Mouse (Mus musculus): ENCODE data around the gene Arl15.

Gene Arl15

DNA sequence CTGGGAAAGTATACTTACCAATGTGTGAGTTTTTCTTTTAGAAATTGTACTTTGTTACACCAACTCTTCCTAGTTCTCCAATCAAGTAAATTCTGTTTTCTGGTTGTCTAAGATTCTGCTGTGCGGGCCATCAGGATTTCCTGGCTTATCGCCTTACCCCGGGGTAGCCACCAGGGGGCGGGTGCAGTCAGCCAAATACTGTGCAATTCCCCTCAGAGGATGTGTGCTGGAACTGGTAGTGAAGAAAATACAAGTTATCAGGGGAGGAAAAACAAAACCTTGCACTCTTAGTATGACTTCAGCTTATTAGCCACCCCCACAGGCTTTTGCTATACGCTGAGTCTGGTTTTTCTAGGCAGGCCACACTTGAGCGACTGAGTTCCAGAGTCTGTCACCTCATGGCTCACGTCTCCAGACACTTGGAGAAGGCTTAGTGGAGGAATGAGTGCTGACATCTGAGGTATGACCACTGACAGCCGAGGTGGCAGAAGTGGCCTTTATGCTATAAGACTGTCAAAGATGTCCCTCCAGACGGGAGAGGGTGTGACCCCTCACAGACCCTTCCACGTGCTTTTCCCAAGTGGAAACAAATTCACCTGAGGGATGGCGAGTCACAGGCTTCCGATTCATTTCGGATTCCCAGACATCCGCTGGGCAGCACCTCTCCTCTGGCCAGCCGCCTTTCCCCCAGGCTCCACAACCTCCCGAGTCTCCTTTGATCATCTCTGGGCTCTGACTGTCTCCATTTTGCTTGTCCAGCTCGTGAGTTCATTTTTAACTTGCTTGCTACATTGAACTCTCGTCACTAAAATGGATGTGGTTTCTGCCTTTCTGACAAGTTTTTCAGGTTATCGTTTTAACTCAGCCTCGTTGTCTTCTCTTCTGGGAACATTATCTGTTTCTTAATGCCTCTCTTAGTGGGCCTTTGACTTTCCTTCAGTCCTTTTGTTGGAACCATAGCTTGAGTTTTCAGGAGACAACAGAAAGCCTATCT lies 75.2 kb downstream of the Arl15 start:
- peak; percentile 55 to 83 for DNase-seq (ENCODE audit: low spot score in 2 of 2)

DNA sequence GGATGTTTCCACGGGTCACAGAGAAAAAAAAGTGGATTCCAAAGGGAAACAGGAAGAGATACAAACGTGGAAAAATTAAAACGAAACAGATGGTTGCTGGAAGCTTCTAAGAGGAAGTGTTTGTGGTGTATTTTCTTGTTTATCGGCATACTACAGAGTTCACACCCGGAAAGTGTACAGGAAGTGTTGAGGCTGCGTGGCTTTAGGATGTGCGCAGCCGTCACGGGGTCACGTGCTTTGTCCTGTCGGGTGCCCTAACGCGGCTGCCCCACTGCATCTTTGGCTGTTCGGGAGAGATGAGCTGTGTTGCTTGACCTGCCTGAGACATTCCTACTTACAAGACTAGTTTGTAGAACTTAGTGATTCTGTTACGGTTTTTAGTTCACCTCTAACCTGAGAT lies 76.1 kb downstream of the Arl15 start:
- no peak for DNase-seq (ENCODE audit: low spot score in 2 of 2)

DNA sequence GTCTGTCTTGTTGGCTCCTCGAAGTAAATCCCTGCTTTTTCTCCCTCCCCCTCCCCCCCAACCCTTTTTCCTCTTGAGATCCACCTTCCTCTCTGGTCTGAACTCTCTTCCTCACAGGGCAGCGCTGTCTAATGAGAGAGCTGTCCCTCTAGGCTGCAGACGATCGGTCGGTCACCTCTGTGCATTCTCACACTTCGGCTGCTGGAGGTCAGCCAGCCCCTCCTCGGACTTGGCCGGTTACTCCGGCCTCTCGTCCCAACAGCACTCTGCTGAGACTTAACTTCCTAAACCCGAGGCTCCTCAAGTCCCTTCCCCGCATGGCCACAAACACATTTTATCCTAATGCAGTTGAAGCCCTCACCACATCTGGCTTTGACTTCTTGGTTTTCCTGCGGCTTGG lies 77.5 kb downstream of the Arl15 start:
- DNase-seq (ENCODE audit: low spot score in 2 of 2): no peak

DNA sequence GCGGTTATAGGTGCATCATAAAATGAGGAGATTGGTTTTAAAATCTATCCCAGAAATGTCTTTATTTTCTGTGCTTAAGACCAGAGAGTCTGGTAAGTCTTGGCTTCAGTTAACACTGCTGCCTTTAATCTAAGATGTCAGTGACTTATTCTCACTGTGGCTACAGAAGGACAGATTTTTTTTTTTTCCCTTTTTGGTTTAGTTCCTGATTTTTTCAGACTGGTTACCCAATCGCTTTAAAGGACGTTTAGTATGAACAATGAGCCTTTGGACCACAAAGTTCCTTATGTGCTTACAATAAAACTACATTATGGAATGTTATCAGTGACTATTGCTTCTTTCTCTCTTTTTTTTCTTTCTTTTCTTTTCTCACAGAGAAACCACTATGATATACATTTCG lies 81.4 kb downstream of the Arl15 start:
- DNase-seq (ENCODE audit: low spot score in 2 of 2): no peak

DNA sequence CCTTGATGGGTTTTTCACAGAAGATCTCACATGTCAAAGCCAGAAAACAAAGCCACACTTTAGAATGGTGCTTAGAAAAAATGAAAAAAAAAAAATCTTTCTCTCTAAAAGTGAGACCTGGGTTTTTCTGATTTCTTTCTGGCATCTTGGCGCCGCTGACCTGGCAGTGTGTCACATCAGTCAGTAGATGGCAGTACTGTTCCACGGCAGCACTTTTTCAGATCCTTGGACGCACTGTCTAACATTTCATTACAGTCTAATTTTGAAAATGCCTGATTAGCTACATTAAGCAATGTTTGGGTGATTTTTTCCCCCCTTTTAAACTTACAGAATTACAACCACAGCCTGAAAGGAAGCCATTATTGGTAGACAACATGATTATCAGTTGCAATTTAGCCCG lies 83.1 kb downstream of the Arl15 start:
- DNase-seq (ENCODE audit: low spot score in 2 of 2): peak in 1 of 2 experiments; percentile 35

DNA sequence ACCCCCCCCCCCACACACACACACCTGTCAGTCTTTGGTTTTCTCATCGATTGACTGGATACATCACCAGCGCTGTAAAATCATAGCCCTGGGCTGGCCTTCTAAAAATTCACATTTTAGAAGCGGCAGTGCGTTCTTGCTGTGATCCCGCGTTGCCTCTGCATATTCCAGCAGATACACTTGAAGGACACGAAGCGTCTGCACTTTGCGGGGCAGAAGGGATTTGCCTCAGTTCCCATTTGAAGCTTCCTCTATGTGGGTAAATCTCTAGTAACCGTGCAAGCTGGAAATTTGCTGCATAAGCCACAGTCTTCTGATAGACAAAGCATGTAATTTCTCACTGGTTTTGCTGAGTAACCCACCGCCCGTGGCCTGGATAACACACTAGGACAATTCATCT lies 84.3 kb downstream of the Arl15 start:
- peak in 1 of 2 experiments; percentile 31 for DNase-seq (ENCODE audit: low spot score in 2 of 2)

DNA sequence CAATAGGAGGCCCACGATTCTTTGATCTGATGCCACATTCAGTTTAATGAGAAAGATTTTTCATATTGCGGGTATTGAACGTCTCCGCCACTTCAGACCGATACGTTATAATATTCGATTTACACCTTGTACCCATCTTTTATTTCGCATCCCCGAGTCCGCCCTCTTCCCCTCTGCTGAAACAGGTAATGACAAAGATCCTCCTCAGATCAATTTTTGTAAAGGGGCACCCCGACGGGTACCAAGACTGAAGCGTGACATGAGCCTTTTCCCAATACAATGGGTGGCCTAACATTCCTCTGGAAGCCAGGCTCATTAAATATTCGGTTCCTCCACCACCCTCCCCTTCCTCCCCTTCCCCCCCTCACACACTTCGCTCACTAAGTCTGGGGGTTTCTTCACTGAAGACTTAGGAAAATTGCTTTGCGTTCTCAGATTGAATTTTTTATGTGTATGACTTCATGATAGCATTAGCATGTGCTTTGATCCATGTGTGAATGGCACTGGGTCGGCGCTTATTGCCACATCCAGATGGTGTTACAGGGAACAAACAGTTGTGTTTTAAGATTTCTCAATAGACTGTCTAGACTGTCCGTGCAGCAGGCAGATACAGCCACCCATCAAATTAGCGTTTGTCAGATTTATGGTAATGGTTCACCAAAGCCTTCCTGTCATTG lies 85.5 kb downstream of the Arl15 start:
- no peak for DNase-seq (ENCODE audit: low spot score in 2 of 2)

DNA sequence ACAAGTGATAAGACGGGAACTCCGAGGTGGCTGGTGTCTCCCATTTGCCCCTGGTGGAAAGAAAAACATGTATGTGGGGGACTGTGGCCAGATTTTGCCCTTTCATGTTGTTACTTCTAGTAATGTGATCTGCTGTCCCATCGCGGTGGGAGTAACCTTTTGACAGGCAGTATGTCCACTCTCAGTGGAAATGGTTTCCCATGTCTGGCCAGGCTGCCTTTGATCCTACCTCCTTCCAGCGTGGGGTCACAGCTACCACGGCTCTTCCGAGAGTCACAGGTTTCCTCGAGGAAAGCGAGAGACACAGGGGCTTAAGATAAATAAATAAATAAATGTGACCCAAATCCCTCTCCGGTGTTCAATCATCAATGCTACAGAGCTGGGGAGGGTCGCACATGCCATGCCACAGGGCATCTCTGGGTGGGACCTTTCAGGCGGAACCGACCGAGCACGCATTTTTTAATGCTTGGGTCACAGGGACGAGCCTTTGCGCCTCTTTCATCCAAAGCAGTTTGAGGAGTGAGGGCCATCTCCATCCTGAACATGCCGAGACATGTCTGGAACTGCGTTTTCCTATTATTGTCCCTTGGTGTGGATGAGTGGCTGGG lies 86.4 kb downstream of the Arl15 start:
- no peak for DNase-seq (ENCODE audit: low spot score in 2 of 2)

DNA sequence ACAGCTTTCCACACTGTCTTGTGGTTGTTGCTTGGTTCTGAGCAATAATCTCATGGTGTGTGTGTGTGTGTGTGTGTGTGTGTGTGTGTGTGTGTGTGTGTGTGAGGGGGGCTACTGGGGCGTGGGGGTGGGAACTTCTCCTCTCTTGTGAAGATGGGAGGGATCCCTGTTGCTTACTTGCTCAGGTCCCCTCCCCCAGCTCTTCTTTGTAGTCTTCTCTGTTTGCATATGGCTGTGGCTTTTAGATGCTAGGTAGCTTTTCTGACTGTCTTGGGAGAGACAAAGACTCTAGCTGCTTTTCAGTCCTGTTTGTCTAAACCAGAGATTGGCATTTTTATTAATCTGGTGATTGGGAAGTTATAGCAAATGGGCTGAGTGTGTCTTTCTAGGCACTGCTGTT lies 88.7 kb downstream of the Arl15 start:
- DNase-seq (ENCODE audit: low spot score in 2 of 2): no peak

DNA sequence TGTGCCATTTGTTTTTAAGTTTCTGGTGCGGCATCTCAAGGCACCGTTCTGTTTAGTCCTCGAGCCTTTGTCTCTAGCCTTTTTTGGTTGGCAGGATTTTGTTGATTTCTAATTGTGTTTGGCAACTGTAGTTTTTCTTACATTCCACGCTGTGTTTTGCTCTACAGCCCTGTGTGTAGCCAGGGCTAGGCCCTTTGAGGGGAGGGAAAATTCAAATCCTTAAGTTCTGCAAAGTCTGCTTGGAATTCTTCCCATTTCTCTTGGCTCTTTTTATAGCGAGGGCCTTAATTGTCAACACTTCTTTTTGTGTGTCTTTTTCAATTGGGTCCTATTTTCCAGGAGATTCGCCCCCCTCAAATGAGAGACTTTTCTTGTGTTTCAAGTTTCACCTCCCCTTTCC lies 92.8 kb downstream of the Arl15 start:
- DNase-seq (ENCODE audit: low spot score in 2 of 2): no peak

DNA sequence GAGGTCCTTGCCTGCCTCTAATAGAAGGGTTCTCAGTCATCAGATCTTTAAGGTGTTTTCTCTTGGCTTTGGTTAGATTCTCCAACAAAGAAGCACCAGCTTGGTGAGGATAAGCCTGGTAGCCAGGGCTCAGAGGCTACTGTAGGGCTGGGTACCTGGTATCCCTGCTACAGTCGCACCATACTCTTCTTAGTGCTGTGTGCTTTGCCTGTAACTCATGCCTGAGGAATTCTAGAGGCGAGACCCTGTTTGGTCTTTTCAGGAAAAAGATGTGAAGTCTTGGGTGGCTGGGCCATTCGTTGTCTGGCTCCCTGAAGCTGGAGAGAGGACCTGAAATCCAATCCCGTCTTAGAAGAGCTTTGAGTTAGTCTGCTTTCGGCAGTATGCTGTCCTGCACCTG lies 93.8 kb downstream of the Arl15 start:
- no peak for DNase-seq (ENCODE audit: low spot score in 2 of 2)

DNA sequence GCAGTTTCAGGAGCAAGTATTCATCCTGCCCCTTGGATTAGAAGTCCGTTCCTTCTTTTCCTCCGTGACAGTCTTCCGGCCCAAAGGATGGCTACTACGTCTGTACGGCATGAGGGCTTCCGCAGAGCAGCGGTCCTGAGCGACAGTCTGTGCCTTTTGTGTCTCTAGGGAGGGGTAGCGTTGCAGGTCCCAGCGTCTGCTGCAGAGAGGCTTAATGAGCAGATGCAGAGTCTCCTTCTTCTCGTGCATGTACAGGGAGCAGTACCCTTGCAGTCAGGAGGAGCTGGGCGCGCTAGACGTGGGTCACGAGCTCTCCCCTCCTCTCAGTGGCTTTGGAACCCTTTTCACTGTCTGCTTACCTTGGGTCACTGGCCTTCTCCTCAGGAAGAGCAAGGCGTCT lies 94.4 kb downstream of the Arl15 start:
- no peak for DNase-seq (ENCODE audit: low spot score in 2 of 2)

DNA sequence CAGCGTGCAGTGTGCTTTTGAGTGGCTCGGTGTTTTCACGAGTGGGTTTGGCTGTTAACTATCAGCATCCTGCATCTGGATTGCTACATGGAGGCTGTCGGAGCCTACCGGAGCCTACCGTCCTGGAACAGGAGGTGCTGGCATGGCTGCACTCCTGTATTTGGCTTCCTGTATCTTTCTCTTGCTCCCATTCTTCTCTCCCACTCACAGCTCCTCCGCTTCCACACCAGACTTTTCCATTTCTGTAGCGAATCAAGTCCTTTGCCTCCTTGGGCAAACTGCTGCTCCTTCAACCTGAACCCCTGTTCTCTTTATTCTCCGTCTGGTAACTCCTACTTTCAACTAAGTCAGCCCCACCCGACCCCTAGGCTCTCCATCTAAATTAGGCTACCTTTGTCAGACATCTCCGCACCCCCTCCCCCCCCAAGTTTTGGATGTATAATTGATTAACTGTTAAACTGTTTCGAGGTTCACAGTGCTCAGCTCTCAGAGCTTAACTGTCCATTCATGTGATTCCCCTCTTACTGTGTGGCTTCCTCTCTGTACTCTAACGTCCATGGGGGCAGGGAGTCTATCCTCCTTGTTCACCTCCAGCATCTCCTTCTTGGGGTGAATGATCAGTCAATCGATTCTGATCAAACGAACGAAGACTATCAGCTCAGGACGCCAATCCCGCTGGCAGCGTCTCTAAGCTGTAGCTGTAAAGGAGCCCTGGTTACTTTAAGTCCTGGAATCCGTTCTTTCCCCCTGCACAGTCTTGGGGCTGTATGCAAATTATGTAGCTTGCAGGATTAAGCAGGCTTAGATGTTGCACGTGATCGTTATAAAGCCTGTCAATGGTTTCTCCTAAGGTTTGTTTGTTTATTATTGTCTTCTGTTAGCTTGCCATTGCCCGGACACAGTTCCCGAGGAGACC lies 95.1 kb downstream of the Arl15 start:
- no peak for DNase-seq (ENCODE audit: low spot score in 2 of 2)

DNA sequence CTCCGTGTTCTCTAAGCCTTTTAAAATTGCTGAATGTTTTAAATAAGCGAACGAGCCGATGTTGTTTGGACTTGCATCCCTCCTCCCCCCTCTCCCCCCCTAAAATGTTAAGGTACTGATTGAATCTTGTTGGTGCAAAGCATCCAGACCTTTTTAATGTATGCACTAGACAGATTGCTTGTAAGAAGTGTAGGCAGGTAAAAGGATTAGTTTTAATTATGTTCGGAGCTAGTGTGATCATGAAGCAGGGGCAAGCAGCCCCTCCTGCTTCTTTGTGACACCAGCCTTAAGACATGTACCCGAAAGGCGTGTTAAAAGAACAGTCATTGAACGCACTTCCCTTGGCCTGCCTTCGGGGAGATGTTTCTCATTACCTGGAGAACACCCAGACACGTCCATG lies 102.4 kb downstream of the Arl15 start:
- DNase-seq (ENCODE audit: low spot score in 2 of 2): no peak

DNA sequence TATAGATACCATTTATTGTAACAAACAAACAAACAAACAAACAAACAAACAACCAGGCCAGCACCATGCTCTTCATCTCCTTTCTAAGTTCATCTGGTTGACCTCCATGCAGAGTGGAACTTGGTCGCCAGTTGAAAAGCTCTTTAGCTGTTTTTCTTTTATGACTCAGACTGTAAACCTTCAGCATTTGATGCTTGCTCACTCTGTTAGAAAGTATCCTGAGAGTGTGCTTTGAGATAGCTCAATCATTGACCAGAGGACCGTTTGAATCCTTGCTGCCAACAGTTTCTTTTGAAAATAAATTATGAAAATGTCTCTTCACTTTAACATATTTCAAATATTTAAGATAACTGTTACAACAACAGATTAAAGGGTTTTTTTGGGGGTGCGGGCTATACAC lies 103.2 kb downstream of the Arl15 start:
- DNase-seq (ENCODE audit: low spot score in 2 of 2): no peak

DNA sequence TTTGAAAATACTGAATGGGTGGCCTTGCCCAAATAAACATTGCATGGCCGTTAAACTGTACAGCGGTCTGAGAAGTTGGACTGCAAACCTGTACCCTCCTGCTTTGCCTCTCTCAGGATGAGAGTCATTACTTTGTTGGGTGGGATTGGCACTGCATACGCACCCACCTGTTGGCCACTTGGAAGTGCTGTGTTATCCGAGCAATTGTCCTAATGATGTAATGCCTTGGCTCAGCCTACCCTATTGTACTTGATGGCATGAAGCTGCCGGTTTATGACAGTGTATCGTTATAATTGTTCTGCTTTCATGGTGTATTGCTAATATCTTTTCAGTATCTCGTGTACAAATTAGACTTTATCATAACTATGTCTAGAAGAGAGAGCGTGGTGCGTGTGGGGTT lies 103.6 kb downstream of the Arl15 start:
- no peak for DNase-seq (ENCODE audit: low spot score in 2 of 2)

DNA sequence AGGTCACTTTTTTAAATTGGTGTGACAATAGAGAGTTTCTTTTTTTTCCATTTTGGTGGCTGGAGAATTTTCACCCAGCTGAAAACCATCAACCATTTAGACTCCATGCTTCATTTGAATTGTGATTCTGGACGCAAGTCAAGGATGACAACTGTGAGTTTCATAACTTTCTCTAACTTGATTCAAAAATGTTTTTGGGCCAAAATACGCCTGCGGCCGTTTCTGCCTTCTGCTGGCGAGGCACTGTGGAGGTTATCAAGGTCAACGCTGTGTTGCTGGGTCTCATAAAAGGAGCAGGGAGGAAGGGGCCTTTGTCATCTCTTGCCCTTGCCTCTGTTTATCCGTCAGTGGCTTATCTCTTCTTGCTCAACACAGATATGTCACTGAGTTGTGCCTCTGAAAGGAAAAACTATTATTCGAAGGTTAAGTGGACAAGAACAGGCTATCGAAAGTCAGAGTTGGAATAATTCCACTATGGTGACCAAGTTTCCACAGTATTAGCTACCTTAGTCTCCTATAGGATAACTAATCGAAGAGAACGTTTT lies 106.8 kb downstream of the Arl15 start:
- DNase-seq (ENCODE audit: low spot score in 2 of 2): no peak

DNA sequence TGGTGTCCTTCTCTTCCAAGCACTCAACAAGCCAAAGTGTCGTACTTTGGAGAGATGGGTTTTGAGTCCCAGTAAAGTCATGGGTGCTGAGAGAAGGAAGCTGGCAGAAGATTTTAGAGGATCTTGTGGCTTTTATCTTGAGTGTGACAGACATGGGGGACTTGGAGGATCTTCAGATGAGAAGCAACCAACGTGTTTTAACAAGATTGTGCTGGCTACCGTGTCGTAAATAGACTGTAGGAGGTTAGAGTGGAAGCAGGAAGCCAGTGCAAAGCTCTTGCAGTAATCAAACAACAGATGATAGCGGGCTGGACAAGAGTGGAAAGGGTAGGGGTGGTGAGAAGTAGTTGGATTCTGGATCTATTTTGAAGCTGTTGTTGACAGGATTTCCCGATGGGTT lies 109.0 kb downstream of the Arl15 start:
- no peak for DNase-seq (ENCODE audit: low spot score in 2 of 2)

DNA sequence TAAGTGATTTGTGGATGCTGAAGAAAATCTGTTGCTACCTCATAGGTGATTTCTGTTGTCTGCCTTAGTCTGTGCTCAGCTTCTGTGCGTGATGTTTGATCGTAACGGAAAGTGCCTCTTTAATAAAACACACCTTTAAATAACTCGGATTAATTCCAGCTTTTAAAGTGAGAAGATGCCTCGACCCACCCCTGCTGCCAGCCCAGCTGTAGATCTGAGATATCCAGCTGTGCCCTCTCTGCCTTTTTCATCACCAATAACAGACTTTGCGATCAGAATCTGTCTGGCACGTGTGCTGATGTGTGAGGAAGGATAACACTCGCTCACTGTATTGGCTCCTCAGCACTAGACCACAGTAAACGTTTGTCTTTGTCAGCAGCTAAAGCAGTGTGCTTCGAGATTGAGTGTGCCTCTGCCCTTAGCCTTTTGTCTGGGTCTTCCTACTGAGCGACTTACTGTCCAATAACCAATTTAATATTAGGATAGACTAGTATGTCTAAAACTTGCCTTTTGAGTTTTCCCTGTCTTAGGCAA lies 117.7 kb downstream of the Arl15 start:
- DNase-seq (ENCODE audit: low spot score in 2 of 2): no peak

DNA sequence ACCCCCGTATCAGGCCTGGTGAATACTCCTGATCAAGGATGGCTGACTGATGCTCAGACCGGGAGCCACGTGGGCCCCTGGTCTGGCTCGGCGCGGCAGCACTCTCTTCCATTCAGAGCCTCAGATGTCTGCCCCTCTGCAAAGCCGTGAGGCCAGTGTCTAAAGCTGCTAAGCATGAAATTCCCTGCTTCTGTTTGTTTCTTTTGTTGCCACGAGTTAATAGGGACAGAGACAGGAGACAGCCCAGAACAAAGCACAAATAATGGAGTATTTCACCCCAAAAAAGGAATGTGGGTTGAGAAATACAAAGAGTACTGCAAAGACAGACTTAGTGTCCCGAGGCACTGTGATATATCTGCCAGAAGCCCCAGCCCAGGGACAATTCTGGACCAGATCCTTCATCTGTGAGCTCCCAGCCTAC lies 120.3 kb downstream of the Arl15 start:
- no peak for DNase-seq (ENCODE audit: low spot score in 2 of 2)

DNA sequence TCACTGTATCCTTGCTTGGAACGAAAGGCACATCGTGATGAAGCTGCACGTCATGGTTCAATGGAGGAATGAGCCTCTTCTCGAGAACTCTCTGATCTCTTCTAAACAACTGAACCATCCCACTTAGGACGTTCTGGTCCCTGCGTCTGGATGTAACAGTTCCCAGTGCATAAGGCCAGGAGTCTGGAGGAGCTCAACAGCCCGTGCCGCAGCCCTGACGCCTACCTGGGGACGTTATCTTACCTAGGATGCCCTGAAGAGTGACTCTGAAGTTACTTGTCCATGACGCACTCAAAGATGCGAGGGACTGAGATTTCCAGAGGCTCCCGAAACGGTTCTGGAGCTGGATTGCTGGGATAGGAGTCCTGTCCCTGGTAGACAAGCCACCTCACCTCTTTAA lies 121.4 kb downstream of the Arl15 start:
- DNase-seq (ENCODE audit: low spot score in 2 of 2): no peak

Data from spleen, postnatal 4 days (tissue).